Mouse (Mus musculus): ENCODE data around the gene Naa38. TPM values are rescaled to one million over a fixed set of nuclear protein-coding genes. Genes with fewer than 3 reads are reported as not detected.
"Not testable (repeated sequence)": the region's sequence is repeated elsewhere in the genome, so short reads cannot be mapped to it uniquely, and the experiment has no call there.

Gene Naa38
- polyA plus RNA-seq, 1 experiment from 2014 or later, result 142 TPM

DNA sequence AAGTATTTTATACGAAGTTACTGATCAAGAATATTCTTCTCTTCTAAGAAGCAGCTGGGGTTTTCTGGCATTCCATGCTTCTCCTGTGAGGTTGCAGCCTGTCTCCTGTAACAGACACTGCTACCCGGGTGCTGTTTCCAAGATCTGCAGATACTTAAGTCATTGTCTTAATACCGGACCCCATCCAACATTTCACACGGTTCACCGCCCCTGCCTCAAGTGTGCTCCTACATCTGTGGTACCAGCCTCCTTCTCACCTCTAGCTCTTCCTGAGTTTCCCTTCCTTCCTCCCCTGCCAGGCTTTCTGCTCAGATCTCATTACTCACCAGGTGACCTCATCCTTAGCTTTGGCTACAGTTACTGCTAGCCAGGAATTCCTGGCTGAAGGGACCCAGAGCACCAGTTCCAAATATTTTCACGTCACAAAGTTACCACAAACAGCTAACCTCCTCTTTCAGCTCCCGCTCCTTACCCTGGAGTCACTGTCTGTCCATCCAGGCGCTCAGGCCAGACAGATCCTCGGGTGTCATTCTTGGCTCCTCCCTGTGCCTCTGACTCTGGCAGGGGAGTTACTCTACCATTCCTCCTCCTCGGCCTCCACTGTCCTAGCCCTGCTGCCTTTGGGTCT lies 12.7 kb upstream of the Naa38 start:
- Histone ChIP-seq H3K4me3 (ENCODE audit: low read depth, low read length) (no peak overlapping the region), H3K27me3 (replicated peaks; ENCODE audit: control insufficient read depth, insufficient read depth, low read length) (no peaks in the 10 kb centered on the region), H3K27ac (ENCODE audit: low read depth, low read length) (no peak overlapping the region), H3K36me3 (ENCODE audit: control insufficient read depth, insufficient read depth, low read length) (no peaks in the 10 kb centered on the region), H3K9me3 (replicated peaks; ENCODE audit: control insufficient read depth, low read length) (no peaks in the 10 kb centered on the region), H3K9ac (ENCODE audit: low read length) (no peak overlapping the region), H3K4me1 (ENCODE audit: control insufficient read depth, insufficient read depth, low read length) (no peaks in the 10 kb centered on the region; the same call in 1 of the 2 replicates), H3K4me2 (ENCODE audit: low read length) (no peak overlapping the region)
- 60% methylated on average over 10 of the region's 10 CpGs for WGBS
- ATAC-seq (no peak), DNase-seq (ENCODE audit: low spot score) (no peak)

DNA sequence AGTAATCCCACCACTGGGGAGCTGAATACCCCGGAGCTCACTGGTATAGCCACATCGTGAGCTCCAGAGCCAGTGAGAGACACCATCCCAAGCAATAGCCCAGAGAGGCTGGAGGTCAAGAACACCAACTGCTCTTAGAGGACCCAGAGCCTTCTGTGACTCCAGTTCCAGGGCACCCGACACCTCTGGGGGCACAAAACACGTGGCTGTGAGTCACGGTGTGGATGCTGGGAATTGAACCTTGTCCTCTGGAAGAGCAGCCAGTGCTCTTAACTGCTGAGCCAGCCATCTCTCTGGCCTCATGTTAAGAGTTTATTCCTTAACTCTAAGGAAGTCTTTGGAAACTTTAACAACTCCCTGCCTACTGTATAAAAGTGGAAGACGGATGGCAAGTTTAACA lies 10.3 kb upstream of the Naa38 start:
- no peak overlapping the region for H3K4me2 ChIP-seq (ENCODE audit: low read length)
- 82% methylated on average over 6 of the region's 6 CpGs for WGBS
- no peaks in the 10 kb centered on the region for H3K27me3 ChIP-seq (replicated peaks; ENCODE audit: control insufficient read depth, insufficient read depth, low read length)
- H3K36me3 ChIP-seq (ENCODE audit: control insufficient read depth, insufficient read depth, low read length), result no peaks in the 10 kb centered on the region
- DNase-seq (ENCODE audit: low spot score) (no peak), ATAC-seq (no peak)
- no peaks in the 10 kb centered on the region for H3K9me3 ChIP-seq (replicated peaks; ENCODE audit: control insufficient read depth, low read length)
- no peak overlapping the region for H3K27ac ChIP-seq (ENCODE audit: low read depth, low read length)
- H3K4me1 ChIP-seq (ENCODE audit: control insufficient read depth, insufficient read depth, low read length), result no peaks in the 10 kb centered on the region; the same call in 1 of the 2 replicates
- no peak overlapping the region for H3K9ac ChIP-seq (ENCODE audit: low read length)
- H3K4me3 ChIP-seq (ENCODE audit: low read depth, low read length), result no peak overlapping the region

DNA sequence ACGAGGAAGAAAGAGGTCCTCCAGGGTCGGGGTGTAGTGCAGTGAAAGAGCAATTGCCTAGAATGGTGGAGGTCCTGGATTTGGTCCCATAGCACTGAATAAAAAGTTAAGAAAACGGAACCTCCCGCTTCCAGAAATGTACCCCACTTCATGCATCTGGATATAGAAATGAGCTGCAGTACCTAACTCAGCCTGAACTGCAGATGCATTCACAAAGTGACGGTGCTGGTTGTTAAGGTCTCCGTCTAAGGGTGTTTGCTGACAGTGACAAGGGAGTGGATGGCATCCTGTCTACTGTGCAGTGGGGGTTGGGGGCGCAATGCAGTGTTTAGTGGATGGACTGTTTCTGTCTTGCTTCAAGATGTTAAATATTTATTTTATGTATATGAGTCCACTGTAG lies 8.5 kb upstream of the Naa38 start:
- Histone ChIP-seq H3K27me3 (replicated peaks; ENCODE audit: control insufficient read depth, insufficient read depth, low read length) (no peaks in the 10 kb centered on the region), H3K9me3 (replicated peaks; ENCODE audit: control insufficient read depth, low read length) (no peaks in the 10 kb centered on the region), H3K4me3 (ENCODE audit: low read depth, low read length) (no peak overlapping the region), H3K4me2 (ENCODE audit: low read length) (no peak overlapping the region), H3K27ac (ENCODE audit: low read depth, low read length) (no peak overlapping the region), H3K9ac (ENCODE audit: low read length) (no peak overlapping the region), H3K4me1 (ENCODE audit: control insufficient read depth, insufficient read depth, low read length) (no peaks in the 10 kb centered on the region; the same call in 1 of the 2 replicates), H3K36me3 (ENCODE audit: control insufficient read depth, insufficient read depth, low read length) (no peaks in the 10 kb centered on the region)
- no peak for DNase-seq (ENCODE audit: low spot score)
- 83% methylated on average over 7 of the region's 7 CpGs for WGBS
- ATAC-seq, result no peak

DNA sequence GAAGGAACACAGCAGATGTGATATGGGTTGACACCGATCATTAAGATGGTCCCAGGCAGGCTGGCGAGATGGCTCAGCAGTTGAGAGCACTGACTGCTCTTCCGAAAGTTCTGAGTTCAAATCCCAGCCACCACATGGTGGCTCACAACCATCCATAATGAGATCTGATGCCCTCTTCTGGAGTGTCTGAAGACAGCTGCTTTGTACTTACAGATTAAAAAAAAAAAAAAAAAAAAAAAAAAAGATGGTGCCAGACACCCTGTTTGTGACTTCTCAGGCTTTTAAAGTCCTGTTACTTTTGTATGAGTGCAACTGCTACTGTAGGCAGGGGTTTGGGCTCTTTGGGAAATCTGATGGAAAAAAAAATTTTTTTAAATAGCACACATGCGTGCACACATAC lies 6.6 kb upstream of the Naa38 start:
- ATAC-seq, result no peak
- WGBS, result 96% methylated on average over 4 of the region's 4 CpGs
- H3K9ac ChIP-seq (ENCODE audit: low read length), result no peak overlapping the region

DNA sequence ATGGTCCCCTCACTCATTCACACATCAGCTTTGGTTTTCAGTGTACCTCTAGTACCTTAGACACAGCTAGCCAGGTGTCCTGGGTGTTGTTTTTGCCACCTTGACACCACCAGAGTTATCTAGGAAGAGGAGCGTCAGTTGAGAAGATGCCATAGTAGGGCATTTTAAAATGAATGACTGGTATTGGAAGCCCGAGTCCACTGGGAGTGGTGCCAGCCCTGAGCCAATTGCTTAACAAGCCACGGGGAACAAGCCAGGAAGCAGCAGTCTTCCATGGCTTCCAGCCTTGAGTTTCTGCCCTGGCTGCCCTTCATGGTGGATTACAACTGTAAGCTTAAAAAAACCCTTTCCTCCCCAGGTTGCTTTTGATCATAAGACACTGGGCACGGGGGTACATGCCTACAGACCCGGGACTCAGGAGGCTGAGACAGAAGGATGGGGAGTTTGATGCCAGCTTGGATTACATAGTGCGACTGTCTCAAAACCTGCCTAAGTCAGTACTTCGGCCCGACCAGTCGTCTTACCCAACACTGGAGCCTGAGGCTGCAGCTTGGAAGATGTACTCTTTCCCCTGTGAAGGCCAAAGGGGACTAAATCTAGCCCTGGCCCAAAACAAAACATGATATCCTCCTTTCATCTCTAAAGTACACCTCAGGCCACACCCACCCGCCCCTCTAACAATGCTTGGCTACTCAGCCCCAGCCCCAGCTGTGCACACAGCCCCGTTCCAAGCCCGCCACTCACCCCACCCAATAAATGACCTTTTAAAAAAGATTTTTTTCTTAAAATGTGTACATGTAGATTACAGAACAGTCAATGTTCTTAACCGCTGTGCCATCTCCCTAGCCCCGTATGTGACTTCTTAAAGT lies 5.5 kb upstream of the Naa38 start:
- Histone ChIP-seq H3K4me2 (ENCODE audit: low read length) (no peak overlapping the region), H3K27me3 (replicated peaks; ENCODE audit: control insufficient read depth, insufficient read depth, low read length) (no peaks in the 10 kb centered on the region), H3K9ac (ENCODE audit: low read length) (no peak overlapping the region), H3K4me1 (ENCODE audit: control insufficient read depth, insufficient read depth, low read length) (peaks cover 3% of the 10 kb centered on the region), H3K27ac (ENCODE audit: low read depth, low read length) (no peak overlapping the region), H3K4me3 (ENCODE audit: low read depth, low read length) (no peak overlapping the region), H3K36me3 (ENCODE audit: control insufficient read depth, insufficient read depth, low read length) (no peaks in the 10 kb centered on the region), H3K9me3 (replicated peaks; ENCODE audit: control insufficient read depth, low read length) (no peaks in the 10 kb centered on the region)
- WGBS, result 64% methylated on average over 14 of the region's 14 CpGs
- no peak for DNase-seq (ENCODE audit: low spot score)
- ATAC-seq, result no peak

More for the DNA sequence above, 6.6 kb upstream of the Naa38 start:
- no peak for DNase-seq (ENCODE audit: low spot score)
- Histone ChIP-seq H3K4me3 (ENCODE audit: low read depth, low read length) (no peak overlapping the region), H3K27me3 (replicated peaks; ENCODE audit: control insufficient read depth, insufficient read depth, low read length) (no peaks in the 10 kb centered on the region), H3K27ac (ENCODE audit: low read depth, low read length) (no peak overlapping the region), H3K4me1 (ENCODE audit: control insufficient read depth, insufficient read depth, low read length) (no peaks in the 10 kb centered on the region), H3K36me3 (ENCODE audit: control insufficient read depth, insufficient read depth, low read length) (no peaks in the 10 kb centered on the region), H3K4me2 (ENCODE audit: low read length) (no peak overlapping the region), H3K9me3 (replicated peaks; ENCODE audit: control insufficient read depth, low read length) (no peaks in the 10 kb centered on the region)

- H3K4me3 ChIP-seq (ENCODE audit: low read depth, low read length), result no peak overlapping the region
- ATAC-seq, result peak; percentile 41; the same call in 1 of the 2 replicates
- peaks cover 3% of the 10 kb centered on the region for H3K4me1 ChIP-seq (ENCODE audit: control insufficient read depth, insufficient read depth, low read length)
- no peaks in the 10 kb centered on the region for H3K27me3 ChIP-seq (replicated peaks; ENCODE audit: control insufficient read depth, insufficient read depth, low read length)
- no peaks in the 10 kb centered on the region for H3K36me3 ChIP-seq (ENCODE audit: control insufficient read depth, insufficient read depth, low read length)
- no peak overlapping the region for H3K9ac ChIP-seq (ENCODE audit: low read length)
- no peak overlapping the region for H3K4me2 ChIP-seq (ENCODE audit: low read length)
- no peaks in the 10 kb centered on the region for H3K9me3 ChIP-seq (replicated peaks; ENCODE audit: control insufficient read depth, low read length)
- H3K27ac ChIP-seq (ENCODE audit: low read depth, low read length), result no peak overlapping the region
- peak; percentile 91 for DNase-seq (ENCODE audit: low spot score)
- WGBS, result 46% methylated on average over 10 of the region's 10 CpGs
Observed at GRCm38 (mm10) chr11:69390400-69391034, 4.8 kb upstream of the Naa38 start.

GRCm38 (mm10) chr11:69394591-69395167 lies 608 bp upstream of the Naa38 start:
- Histone ChIP-seq H3K4me3 (ENCODE audit: low read depth, low read length) (peak overlapping the region; percentile 55), H3K4me2 (ENCODE audit: low read length) (peak overlapping the region; percentile 73), H3K36me3 (ENCODE audit: control insufficient read depth, insufficient read depth, low read length) (peaks cover 16% of the 10 kb centered on the region), H3K9ac (ENCODE audit: low read length) (peak overlapping the region; percentile 73), H3K4me1 (ENCODE audit: control insufficient read depth, insufficient read depth, low read length) (peaks cover 11% of the 10 kb centered on the region)
- H3K9me3 ChIP-seq (replicated peaks; ENCODE audit: control insufficient read depth, low read length); ATAC-seq; H3K27me3 ChIP-seq (replicated peaks; ENCODE audit: control insufficient read depth, insufficient read depth, low read length); H3K27ac ChIP-seq (ENCODE audit: low read depth, low read length); DNase-seq (ENCODE audit: low spot score): not testable (repeated sequence)
- 2% methylated on average over 31 of the region's 31 CpGs for WGBS

- H3K4me3 ChIP-seq (ENCODE audit: low read depth, low read length), result peak overlapping the region; percentile 55
- peaks cover 11% of the 10 kb centered on the region for H3K4me1 ChIP-seq (ENCODE audit: control insufficient read depth, insufficient read depth, low read length)
- DNase-seq (ENCODE audit: low spot score) (peak; percentile 100), ATAC-seq (peak; percentile 93)
- H3K9ac ChIP-seq (ENCODE audit: low read length), result peak overlapping the region; percentile 73
- 0 out of 2 replicates have a peak, but pooled peaks cover 4% of the 10 kb centered on the region for H3K27me3 ChIP-seq (replicated peaks; ENCODE audit: control insufficient read depth, insufficient read depth, low read length)
- 1% methylated on average over 42 of the region's 48 CpGs for WGBS
- H3K36me3 ChIP-seq (ENCODE audit: control insufficient read depth, insufficient read depth, low read length), result peaks cover 27% of the 10 kb centered on the region
- no peaks in the 10 kb centered on the region for H3K9me3 ChIP-seq (replicated peaks; ENCODE audit: control insufficient read depth, low read length)
- H3K4me2 ChIP-seq (ENCODE audit: low read length), result peak overlapping the region; percentile 73
- H3K27ac ChIP-seq (ENCODE audit: low read depth, low read length), result peak overlapping the region; percentile 92
Observed at GRCm38 (mm10) chr11:69395634-69396373, 517 bp downstream of the Naa38 start.

Data from forebrain, embryonic 14.5 days (tissue).